Mouse (Mus musculus) heart, adult 2 months (tissue): ENCODE data around the gene Psmd6.

Experiments
- CTCF ChIP-seq: fragments of 200-600 bp; IDR thresholded peaks from 2 replicates; pipeline ENCODE4 v1.8.1; 2022; ENCODE audit warnings: antibody characterized with exemption, mild to moderate bottlenecking, moderate library complexity
- EP300 ChIP-seq: fragments of 200-500 bp; IDR thresholded peaks from 2 replicates; pipeline ENCODE4 v1.6.1; 2011; ENCODE audit warnings: low read depth, low read length, control low read depth; ENCODE audit not compliant: insufficient read depth
- POLR2A ChIP-seq: fragments of 200-500 bp; IDR thresholded peaks from 2 replicates; pipeline ENCODE4 v1.6.1; 2011; ENCODE audit warnings: mild to moderate bottlenecking, low read depth, low read length, control low read depth; ENCODE audit not compliant: insufficient read depth

DNA sequence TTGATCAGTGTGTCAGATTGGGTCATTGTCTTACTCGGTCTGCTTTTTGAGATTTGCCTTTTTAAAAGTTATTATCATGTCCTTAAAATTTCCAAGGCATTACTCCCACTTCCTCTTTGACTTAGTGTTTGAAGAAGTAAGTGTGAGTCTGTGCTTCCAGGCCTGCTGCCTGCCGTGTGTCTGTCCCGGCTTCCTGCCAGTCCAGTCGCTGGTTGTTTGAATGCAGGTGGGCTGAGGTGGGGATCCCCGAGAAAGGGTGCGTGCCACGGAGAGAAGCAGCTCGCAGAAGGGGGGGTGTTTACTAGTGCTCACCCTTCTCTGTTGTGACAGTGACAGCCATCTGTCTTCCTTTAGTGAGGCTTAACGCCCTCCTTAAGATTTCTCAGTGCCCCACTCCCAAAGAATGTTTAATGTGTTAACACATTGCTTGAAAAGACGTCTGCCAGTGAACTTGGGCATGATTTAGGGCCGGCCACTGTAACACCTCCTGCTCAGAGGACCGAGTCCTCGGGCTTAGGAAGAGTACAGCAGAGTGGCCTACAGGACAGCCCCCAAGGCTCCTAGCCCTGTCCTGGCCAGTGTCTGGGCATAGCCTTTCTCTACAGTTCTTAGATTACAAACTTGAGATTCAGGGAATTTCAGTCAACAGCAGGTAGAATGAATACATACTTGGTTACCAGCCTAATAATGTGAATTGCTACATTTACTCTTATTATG, 16.4 kb downstream of the Psmd6 start:
- TF ChIP-seq EP300 (no peak), CTCF (no peak), POLR2A (no peak)
